Mouse (Mus musculus) embryonic facial prominence, embryonic 14.5 days (tissue): ENCODE data around the gene 2810408A11Rik. TPM values are rescaled to one million over a fixed set of nuclear protein-coding genes. Genes with fewer than 3 reads are reported as not detected.
"Not testable (repeated sequence)": the region's sequence is repeated elsewhere in the genome, so short reads cannot be mapped to it uniquely, and the experiment has no call there.

Experiments
- ATAC-seq: fragments of 200-750 bp; cut with Nextera tagmentation; 2 replicates; pipeline ENCODE4 v1.8.0; 2017; ENCODE audit warnings: low read depth, moderate number of reproducible peaks, moderate TSS enrichment
- DNase-seq: peaks from one replicate; pipeline ENCODE4 v3.0.0-alpha.2; 2015; ENCODE audit warnings: low spot score
- H3K27ac ChIP-seq: fragments of 300-500 bp; sonication (generic); replicated peaks from 2 replicates; pipeline ENCODE4 v1.5.1; 2014; ENCODE audit warnings: low read depth, mild to moderate bottlenecking, low read length, moderate library complexity
- H3K27me3 ChIP-seq: fragments of 300-500 bp; sonication (generic); replicated peaks from 2 replicates; pipeline ENCODE4 v1.6.1; 2014; ENCODE audit warnings: low read length; ENCODE audit not compliant: control insufficient read depth, insufficient read depth
- H3K36me3 ChIP-seq: fragments of 300-500 bp; sonication (generic); 2 replicates; pipeline ENCODE4 v1.6.1; 2014; ENCODE audit warnings: low read length, mixed read lengths; ENCODE audit not compliant: control insufficient read depth, insufficient read depth
- H3K4me1 ChIP-seq: fragments of 300-500 bp; sonication (generic); 2 replicates; pipeline ENCODE4 v1.6.1; 2014; ENCODE audit warnings: antibody characterized with exemption, low read length; ENCODE audit not compliant: control insufficient read depth, insufficient read depth
- H3K4me2 ChIP-seq: fragments of 300-500 bp; sonication (generic); 2 replicates; pipeline ENCODE4 v1.6.1; 2014; ENCODE audit warnings: low read depth, mild to moderate bottlenecking, low read length, moderate library complexity, mixed read lengths
- H3K4me3 ChIP-seq: fragments of 300-500 bp; sonication (generic); 2 replicates; pipeline ENCODE4 v1.5.1; 2014; ENCODE audit warnings: low read depth, mild to moderate bottlenecking, low read length
- H3K9ac ChIP-seq: fragments of 300-500 bp; sonication (generic); 2 replicates; pipeline ENCODE4 v1.6.1; 2014; ENCODE audit warnings: low read depth, mild to moderate bottlenecking, low read length, moderate library complexity, mixed read lengths
- H3K9me3 ChIP-seq: fragments of 300-500 bp; sonication (generic); 2 replicates; pipeline ENCODE4 v1.6.1; 2016; ENCODE audit warnings: low read length; ENCODE audit not compliant: control insufficient read depth
- WGBS: fragments of 180-500 bp; shearing (Covaris S2); extraction: QIAGEN DNeasy Blood & Tissue Kit; methylation state at CpG from one replicate; pipeline ENCODE4 v1.1.7; 2014; 5-methylcytosine and 5-hydroxymethylcytosine counted together
- polyA plus RNA-seq: library from polyadenylated mRNA; unstranded; fragments of >200 nt; fragmentation: Nextera tagmentation; extraction: Ambion mirVana; gene quantifications from 2 replicates; pipeline ENCODE4 v1.2.1, GENCODE M21; 2014

The 2810408A11Rik gene
- polyA plus RNA-seq, 1 experiment from 2014 or later, result 5.7 TPM

DNA sequence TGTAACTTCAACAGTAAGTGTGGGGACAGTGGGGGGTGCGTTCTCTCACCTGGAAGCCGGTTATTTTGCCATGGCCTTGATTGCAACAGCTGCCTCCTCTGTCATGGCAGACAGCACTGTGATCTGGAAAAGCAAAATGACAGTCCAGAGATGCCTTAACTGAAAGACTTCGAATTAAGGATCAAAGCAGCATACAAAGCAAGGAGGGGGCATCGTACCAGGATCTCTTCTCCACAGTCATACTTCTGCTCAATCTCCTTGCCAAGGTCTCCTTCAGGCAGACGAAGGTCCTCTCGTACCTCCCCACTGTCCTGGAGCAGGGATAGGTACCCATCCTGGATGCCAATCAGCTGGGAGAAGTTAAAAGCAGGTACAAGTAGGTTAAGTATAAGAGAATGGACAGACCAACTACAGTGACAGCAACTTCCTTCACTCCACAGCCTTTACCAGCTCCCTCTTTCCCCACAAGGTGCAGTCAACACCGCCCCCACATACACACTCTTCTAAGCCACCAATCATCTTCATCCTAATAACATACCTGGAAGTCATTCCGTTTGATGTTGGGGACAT lies 16.7 kb upstream of the 2810408A11Rik start:
- Histone ChIP-seq H3K36me3 (peaks cover 57% of the 10 kb centered on the region), H3K4me3 (no peak overlapping the region), H3K27me3 (no peaks in the 10 kb centered on the region), H3K27ac (no peak overlapping the region), H3K9ac (no peak overlapping the region), H3K4me2 (no peak overlapping the region), H3K4me1 (peaks cover 10% of the 10 kb centered on the region), H3K9me3 (no peaks in the 10 kb centered on the region)
- ATAC-seq (no peak), DNase-seq (no peak)
- 84% methylated on average over 8 of the region's 8 CpGs for WGBS

DNA sequence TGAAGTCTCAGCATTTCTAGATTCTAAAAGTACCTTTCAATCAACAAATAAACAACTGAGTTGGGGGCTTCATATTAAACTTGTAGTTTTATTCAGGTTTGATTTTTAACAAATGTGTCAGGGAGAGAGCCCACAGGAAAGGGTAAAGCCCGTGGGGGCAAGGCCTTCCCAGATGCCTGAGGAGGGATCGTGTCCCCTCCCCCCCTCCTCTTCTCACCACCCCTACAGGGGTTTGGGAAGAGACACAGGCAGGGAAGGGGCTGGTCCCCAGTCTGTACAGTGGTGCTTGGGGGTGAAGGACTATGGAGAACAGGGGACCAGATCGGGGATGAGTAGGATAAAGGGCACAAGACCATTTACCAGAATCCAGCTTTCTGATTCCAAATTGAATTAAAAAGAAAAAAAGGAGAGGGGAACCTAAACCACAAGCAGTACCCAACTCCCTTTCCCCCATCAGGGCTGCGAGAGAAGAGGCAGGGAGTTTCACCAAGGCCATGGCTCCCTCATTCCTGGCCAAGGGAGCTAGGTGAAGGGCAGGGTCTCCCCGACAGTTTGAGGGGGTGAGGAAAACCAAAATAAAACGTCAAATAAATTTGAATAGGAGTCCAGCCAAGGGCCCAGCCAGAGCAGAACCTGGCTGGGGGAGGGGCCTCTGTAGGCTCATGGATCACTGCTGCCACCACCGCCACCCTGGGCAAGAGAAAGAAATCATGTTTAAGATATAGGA lies 16.0 kb upstream of the 2810408A11Rik start:
- H3K27ac ChIP-seq, H3K27me3 ChIP-seq, H3K4me3 ChIP-seq, H3K4me2 ChIP-seq, H3K9me3 ChIP-seq, H3K4me1 ChIP-seq, DNase-seq, H3K9ac ChIP-seq, ATAC-seq: not testable (repeated sequence)
- peaks cover 64% of the 10 kb centered on the region for H3K36me3 ChIP-seq
- WGBS, result 55% methylated on average over 7 of the region's 7 CpGs

DNA sequence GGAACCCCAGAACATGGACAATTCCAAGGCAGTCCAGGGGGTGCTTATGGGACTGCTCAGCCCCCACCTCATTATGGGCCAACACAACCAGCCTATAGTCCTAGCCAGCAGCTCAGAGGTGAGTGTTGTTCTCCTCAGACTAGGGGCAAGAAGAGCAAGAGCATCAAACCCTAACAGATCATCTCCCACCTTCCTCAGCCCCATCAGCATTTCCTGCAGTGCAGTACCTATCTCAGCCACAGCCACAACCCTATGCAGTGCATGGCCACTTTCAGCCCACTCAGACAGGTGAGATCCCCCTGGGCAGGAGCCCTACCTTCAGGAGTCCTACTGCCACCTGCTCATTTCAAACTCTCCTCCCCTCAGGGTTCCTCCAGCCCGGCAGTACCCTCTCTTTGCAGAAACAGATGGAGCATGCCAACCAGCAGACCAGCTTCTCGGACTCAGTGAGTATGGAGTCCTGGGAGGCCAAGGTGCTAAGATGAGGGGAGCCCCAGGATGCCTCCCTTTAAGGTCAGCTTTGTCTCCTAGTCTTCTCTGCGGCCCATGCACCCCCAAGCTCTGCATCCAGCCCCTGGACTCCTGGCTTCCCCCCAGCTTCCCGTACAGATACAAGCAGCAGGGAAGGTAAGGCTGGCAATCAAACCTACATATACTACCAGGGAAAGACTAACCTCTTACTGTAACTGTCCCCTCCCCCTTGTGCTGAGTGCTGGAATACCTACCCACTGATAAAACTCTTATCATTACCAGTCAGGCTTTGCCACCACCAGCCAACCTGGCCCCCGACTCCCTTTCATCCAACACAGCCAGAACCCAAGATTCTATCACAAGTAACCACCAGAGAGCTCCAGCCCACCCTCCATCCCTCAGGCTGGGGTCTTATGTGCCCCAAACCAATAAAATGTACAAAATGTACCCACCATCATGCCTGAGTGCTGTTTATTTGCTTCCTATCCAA lies 15.2 kb upstream of the 2810408A11Rik start:
- H3K4me3 ChIP-seq, result no peak overlapping the region
- no peak overlapping the region for H3K27ac ChIP-seq
- ATAC-seq (no peak), DNase-seq (no peak)
- H3K36me3 ChIP-seq, result peaks cover 73% of the 10 kb centered on the region
- H3K9ac ChIP-seq, result 0 out of 2 replicates have a peak overlapping the region, but pooled peaks have one; percentile 30
- WGBS, result 67% methylated on average over 5 of the region's 5 CpGs
- no peaks in the 10 kb centered on the region for H3K27me3 ChIP-seq
- no peaks in the 10 kb centered on the region for H3K9me3 ChIP-seq
- peaks cover 8% of the 10 kb centered on the region; the same call in 1 of the 2 replicates for H3K4me1 ChIP-seq
- 0 out of 2 replicates have a peak overlapping the region, but pooled peaks have one; percentile 74 for H3K4me2 ChIP-seq

DNA sequence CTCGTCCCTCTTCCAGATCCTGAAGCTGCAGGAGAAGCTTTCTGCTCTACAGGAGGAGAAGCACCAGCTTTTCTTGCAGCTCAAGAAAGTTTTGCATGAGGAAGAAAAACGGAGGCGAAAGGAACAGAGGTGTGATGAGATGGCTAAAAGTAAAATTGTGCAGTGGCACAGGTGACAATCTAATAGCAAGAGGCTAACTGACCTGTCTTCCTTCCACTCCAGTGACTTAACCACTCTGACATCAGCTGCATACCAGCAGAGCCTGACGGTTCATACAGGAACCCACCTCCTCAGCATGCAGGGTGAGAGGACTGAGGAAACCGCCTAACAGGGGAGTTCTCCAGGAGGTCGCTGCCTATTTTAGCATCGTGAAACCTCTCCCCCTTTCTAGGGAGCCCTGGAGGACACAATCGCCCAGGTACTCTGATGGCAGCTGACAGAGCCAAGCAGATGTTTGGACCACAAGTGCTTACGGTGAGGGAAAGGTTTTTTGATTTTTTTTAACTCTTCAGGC lies 14.2 kb upstream of the 2810408A11Rik start:
- Histone ChIP-seq H3K9ac (peak overlapping the region; percentile 82; the same call in 1 of the 2 replicates), H3K4me1 (peaks cover 8% of the 10 kb centered on the region; the same call in 1 of the 2 replicates), H3K27me3 (no peaks in the 10 kb centered on the region), H3K36me3 (peaks cover 82% of the 10 kb centered on the region), H3K4me2 (peak overlapping the region; percentile 74), H3K4me3 (peak overlapping the region; percentile 68), H3K9me3 (no peaks in the 10 kb centered on the region), H3K27ac (no peak overlapping the region)
- no peak for DNase-seq
- ATAC-seq, result no peak
- 33% methylated on average over 9 of the region's 9 CpGs for WGBS

DNA sequence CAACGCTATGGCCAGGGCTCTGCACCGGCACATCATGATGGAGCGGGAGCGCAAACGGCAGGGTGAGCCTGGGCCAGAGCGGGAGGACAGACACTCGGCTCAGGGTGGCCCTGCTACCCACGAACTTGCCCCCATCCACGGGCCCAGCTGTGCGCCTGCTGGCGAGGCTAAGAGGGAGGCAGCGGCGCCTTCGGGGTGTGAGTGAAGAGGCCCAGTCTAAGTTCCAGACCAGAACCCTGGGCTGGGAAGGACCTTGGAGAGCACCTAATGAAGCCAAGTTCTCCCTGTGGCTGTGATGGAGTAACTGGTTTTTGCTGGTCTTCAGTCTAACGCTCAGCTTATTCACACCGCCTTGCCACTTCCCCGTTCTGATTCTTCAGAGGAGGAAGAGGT lies 13.6 kb upstream of the 2810408A11Rik start:
- peaks cover 87% of the 10 kb centered on the region for H3K36me3 ChIP-seq
- peak overlapping the region; percentile 74 for H3K4me2 ChIP-seq
- no peaks in the 10 kb centered on the region for H3K9me3 ChIP-seq
- peak overlapping the region; percentile 85 for H3K27ac ChIP-seq
- peak overlapping the region; percentile 68 for H3K4me3 ChIP-seq
- H3K27me3 ChIP-seq, result no peaks in the 10 kb centered on the region
- ATAC-seq, result no peak
- peaks cover 5% of the 10 kb centered on the region; the same call in 1 of the 2 replicates for H3K4me1 ChIP-seq
- 2% methylated on average over 16 of the region's 17 CpGs for WGBS
- H3K9ac ChIP-seq, result peak overlapping the region; percentile 82
- no peak for DNase-seq

DNA sequence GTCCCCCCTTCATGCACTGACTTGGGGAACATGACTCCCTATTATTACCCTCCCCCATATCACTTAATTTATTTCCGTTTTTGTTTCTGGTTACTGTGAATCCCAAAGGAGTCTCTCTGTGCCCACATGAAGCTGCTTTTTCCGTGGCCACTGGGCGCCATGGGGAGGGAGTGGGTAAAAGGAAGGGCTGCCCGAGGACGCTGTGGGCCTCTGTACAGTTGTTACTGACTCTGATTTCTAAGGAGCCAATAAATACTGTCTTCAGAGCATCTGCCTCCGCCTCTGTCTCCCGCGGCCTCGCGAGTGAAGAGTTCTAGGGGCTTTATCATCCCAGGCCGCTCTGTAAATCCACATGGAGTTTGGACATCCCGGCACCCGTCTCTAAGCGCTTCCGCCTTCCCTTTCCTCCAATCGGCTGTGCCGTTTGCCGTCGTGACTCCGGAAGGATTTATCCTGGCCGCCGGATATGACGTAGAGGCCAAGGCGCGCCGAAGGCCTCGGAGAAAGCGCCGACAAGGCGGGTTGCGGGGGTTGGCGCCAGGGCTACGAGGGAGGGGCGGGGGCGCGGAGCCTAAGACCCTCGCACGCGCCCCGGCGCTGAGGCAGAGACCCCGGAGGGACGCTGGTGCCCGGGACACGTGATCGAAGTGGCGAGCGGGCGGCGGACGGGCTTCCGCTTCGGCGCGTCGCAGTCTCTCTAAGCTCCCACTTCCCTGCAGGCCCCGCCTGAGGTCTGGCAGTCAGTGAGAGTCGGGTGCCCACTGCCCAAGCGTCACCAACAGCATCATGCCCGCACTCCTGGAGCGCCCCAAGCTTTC lies 13.0 kb upstream of the 2810408A11Rik start, which contains the start of gene Gps2:
Gps2 (plus strand) TSS at position 335 of the 818 bp plus-strand sequence.
- DNase-seq (peak; percentile 98), ATAC-seq (peak; percentile 94)
- Histone ChIP-seq H3K27ac (peak within 1 kb of the TSS; percentile 85), H3K4me2 (peak within 1 kb of the TSS; percentile 74), H3K36me3 (peaks cover 87% of the 10 kb centered on the region), H3K9me3 (no peaks in the 10 kb centered on the region), H3K4me3 (peak within 1 kb of the TSS; percentile 68), H3K9ac (peak within 1 kb of the TSS; percentile 82), H3K27me3 (no peaks in the 10 kb centered on the region), H3K4me1 (no peaks in the 10 kb centered on the region)
- 2% methylated on average over 50 of the region's 61 CpGs for WGBS

DNA sequence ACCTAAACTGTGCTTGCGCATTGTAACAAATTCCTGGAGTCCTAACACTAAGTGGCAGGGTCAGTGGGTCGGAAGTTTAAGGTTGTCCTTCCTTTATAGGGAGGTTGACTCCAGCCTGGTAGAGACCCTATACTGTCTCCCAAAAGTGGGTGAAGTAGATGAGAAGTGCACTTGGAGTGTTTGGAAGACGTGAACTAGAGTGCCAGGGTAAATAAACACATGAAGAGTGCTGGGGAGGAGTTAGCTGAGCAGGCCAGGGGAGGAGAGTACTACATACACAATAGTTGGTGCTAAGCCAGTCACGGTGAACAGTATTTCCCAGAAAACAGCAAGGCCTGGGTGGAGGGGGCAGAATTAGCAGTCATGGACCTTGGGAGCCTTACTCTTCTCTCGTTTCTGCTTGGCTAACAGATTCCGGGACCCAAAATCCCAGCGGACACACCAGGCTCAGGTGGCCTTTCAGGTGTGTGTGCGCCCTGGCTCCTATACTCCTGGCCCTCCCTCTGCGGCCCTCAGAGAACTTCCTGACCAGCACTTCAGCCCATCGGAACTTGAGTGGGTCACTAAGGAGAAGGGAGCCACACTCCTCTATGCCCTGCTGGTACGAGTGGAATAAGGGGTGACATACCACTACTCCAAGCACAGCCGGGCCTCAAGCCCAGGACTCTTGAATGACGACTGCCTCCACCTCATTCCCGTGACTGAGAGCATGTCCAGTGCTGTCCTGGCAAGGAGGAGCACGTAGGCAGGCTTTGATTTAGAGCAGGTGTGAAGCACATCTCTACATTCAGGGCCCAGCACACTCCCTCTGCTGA lies 12.1 kb upstream of the 2810408A11Rik start:
- no peak overlapping the region for H3K27ac ChIP-seq
- H3K9ac ChIP-seq, result peak overlapping the region; percentile 82
- H3K4me3 ChIP-seq, result peak overlapping the region; percentile 68
- H3K4me2 ChIP-seq, result peak overlapping the region; percentile 74
- no peaks in the 10 kb centered on the region for H3K9me3 ChIP-seq
- no peak for DNase-seq
- WGBS, result 78% methylated on average over 15 of the region's 15 CpGs
- no peaks in the 10 kb centered on the region for H3K27me3 ChIP-seq
- ATAC-seq, result no peak
- H3K36me3 ChIP-seq, result peaks cover 87% of the 10 kb centered on the region
- no peaks in the 10 kb centered on the region for H3K4me1 ChIP-seq
